Mouse (Mus musculus): ENCODE measurements around the gene Lrrn4cl.
"Not testable (repeated sequence)": the region's sequence is repeated elsewhere in the genome, so short reads cannot be mapped to it uniquely, and the experiment has no call there.

The Lrrn4cl gene

GRCm38 (mm10) chr19:8850402-8850901 lies at the start of gene Lrrn4cl:
Gene Lrrn4cl (plus strand): TSS chr19:8850768.
- DNase-seq = peak in 1 of 2 experiments; percentile 57

DNA sequence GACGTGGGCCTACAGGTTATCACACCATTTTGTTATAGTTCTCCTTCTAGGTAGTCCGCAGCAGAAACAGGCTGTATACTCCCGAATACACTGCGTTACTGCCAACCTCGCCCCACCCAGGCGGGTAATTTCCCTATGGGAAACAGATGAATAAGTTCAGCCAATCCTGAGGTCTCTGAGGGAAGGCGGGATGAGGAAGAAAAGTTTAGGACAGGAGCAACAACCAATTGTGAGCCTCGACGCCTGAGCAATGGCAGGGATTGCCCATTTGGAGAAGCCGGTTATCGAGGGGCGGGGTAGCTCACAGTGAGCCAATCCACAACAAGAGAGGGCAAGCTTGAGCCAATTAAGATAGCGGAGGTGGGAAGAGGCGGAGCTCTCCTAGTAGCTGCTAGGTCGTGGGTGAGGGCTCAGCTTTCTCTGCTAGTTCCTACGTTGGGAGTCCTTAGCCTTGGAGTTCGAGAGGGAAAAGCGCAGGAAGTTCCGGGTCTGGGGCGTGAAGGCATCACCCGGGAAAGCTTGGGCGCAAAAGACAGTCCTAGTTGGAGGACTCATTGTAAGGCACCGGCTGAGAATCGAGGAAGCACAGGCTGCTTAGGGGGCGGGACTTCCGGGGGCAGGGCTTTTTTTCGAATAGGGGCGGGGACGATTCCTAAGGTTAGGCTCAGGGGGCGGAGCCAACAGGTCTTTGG lies 48.3 kb upstream of the Lrrn4cl start, which contains the start of gene Zbtb3:
TSS of gene Zbtb3 (plus strand) at position 426 of the 692 bp plus-strand sequence.
- DNase-seq = peak; percentile 93

GRCm38 (mm10) chr19:8803204-8803780 lies 47.3 kb upstream of the Lrrn4cl start:
- DNase-seq = no peak

GRCm38 (mm10) chr19:8803879-8804660 lies 46.5 kb upstream of the Lrrn4cl start:
- no peak for DNase-seq

DNA sequence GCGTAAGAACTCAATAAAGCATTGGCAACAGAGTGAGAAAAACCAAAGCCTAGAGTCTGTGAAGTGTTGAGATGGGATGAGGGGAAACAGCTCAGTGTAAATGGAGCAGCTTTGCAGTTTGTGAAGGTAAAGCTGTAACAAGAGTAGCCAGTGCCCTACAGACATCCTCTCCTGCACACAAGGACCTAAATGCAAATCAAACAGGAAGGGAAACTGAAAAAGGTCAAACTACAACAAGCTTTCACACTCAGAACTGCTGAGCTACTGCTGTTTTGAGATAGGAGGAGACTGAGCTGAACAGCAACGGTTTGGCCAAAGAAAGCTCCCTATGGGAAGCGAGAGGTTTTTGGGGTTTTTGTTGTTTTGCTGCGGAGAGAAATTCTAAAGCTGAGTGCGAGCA lies 43.8 kb upstream of the Lrrn4cl start:
- no peak for DNase-seq

DNA sequence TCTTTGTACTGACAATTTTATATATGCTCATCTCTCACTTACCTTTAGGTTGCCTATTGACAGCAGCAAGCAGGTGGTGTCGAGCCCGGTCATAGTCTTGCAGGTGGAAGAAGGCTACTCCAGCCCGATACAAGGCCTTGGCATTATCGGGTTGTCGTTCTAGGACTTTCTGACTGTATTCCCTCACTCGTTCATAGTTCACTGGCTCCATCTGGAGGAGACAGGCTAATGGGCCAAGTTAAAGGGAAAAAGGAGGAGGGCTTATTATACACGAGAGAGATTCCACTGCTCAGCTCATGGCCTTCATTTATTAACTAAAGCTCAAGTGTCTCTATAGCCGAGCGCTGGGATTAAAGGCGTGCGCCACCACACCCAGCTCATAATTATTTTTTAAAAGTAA lies 34.8 kb upstream of the Lrrn4cl start:
- DNase-seq = peak; percentile 54 to 62

GRCm38 (mm10) chr19:8817001-8817400 lies 33.6 kb upstream of the Lrrn4cl start:
- no peak for DNase-seq

GRCm38 (mm10) chr19:8818301-8818798 lies 32.2 kb upstream of the Lrrn4cl start:
- DNase-seq = no peak

GRCm38 (mm10) chr19:8818801-8819595 lies 31.6 kb upstream of the Lrrn4cl start, which contains the start of gene Ttc9c:
Gene Ttc9c (minus strand): TSS chr19:8819333.
- DNase-seq = peak; percentile 95 to 97

DNA sequence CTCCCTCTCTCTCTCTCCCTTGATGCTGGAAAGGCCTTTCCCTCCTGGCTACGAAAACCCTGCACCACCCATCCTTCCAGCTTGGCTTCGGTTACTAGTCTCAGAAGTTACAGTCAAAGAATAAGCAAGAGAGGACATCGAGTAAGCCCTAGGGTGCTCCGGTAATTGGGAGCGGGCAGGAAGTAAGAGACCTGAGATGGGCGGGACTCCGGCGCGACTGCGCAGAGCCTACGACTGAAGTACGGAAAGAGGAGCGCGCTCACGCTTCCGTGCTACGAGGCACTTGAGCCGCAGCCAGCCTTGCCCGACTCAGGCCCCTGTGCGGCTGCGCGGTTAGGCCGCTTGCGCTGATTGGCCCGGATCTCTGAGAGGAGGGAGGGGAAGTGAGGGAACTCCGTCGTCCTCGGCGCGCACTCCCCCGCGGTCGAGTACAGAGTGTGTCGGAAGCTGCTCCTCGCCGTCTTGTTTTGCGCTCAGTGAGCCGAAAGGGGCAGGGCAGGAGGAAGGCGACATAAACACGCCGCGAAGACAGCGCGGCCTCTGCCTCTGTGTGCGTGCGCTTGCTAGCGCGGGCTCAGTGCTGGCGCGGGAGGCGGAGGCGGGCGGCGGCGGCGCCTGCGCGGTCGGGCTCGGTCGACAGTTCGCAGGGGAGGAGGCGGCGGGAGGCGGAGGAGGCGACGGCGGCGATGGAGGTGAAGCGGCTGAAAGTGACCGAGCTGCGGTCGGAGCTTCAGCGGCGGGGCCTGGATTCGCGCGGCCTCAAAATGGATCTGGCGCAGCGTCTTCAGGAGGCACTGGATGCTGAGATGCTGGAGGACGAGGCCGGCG lies 30.8 kb upstream of the Lrrn4cl start, which contains the start of gene Hnrnpul2:
TSS of gene Hnrnpul2 (plus strand) at position 415 of the 828 bp plus-strand sequence.
- DNase-seq = peak; percentile 99

DNA sequence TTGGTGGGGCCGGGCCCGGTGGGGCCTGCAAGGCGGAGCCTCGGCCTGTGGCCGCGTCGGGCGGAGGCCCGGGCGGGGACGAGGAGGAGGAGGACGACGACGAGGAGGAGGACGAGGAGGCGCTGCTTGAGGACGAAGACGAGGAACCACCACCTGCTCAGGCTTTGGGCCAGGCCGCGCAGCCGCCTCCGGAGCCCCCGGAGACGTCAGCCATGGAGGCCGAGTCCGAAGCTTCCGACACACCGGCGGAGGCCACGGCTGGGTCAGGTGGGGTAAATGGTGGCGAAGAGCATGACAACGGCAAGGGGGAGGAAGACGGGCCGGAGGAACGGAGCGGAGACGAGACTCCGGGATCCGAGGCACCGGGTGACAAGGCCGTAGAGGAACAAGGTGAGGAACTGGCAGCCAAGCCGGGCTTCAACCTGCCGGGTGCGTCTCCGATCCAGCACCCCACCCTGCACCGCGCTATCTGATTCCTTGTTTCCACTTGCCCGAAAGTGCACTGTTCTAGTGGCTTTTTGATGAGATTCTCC lies 30.1 kb upstream of the Lrrn4cl start:
- DNase-seq = no peak

DNA sequence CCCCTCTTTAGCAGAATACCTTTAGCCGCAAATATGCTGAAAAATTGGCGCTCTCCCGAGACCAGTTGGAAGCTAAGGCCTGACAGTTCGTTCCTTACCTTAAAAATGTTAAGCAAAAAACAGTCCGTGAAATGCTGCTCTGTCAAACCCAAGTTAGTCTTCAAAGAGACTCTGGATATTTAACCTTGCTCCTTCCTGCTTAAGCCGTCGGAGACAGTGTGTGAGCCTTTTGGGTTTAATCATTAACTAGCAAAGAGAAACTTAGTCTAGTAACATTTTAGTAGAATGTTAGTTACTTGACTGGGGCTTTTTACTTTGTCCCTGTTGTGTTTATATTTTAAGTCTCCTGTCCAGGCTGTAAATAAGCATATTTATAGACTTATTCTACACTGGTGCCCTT lies 29.4 kb upstream of the Lrrn4cl start:
- no peak for DNase-seq

DNA sequence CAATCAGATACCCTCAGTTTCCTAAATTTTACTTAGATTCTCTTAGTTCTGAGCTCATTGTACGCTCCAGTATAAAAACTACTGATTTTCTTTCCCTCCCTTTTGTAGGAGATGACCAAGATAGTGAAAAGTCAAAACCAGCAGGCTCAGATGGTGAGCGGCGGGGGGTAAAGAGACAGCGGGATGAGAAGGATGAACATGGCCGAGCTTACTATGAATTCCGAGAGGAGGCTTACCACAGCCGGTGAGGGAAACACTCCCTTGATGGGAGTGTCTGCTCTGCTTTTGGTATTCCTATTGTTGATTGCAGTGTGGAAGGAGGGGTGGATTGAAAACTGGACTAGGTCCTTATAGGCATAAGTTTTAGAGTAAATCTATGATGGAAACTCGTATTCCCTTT lies 27.9 kb upstream of the Lrrn4cl start:
- peak; percentile 79 for DNase-seq

GRCm38 (mm10) chr19:8829660-8830059 lies 20.9 kb upstream of the Lrrn4cl start, which contains the start of gene AC129217.1:
Gene AC129217.1 (plus strand): TSS chr19:8829773.
- DNase-seq = no peak

DNA sequence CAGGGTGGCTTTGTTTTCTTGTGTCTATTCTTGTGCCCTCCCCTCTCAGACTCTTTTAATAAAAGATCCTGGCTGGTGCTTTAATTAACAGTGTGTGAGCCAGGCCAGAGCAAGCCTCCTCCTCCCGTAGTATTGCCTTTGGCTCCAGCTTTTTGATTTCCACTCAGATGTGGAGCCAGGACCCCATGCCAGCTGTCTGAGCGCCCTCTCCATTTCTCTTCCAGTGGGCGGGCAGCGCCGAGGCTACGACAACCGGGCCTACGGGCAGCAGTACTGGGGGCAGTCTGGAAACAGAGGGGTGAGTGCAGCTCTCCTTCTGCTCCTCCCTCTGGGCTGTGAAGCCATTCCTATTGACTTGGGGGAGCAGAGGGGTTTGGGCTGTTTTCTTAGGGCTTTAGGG lies 19.9 kb upstream of the Lrrn4cl start:
- DNase-seq = peak in 1 of 2 experiments; percentile 47

DNA sequence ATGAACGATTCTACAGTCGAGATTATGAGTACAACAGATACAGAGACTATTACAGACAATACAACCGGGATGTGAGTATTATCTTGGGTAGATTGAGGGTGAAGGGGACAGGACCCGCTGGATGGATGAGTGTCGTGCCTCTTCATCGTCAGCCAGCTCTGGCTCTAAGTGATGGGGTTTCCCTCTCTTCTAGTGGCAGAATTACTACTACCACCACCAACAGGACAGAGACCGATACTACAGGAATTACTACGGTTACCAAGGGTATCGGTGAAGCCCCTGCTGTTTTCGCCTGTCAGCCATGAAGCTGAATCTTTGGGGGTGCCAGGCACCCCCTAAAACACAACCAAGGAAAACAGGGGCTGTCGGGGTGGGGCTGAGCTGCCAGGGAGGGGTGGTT lies 19.3 kb upstream of the Lrrn4cl start:
- DNase-seq = peak in 1 of 2 experiments; percentile 44

- DNase-seq = no peak
Observed at GRCm38 (mm10) chr19:8832971-8833370, 17.6 kb upstream of the Lrrn4cl start.

- not testable (repeated sequence) for DNase-seq
Observed at GRCm38 (mm10) chr19:8836327-8836726, 14.2 kb upstream of the Lrrn4cl start.

GRCm38 (mm10) chr19:8837251-8837791 lies 13.2 kb upstream of the Lrrn4cl start, which contains the start of gene Bscl2:
Gene Bscl2 (plus strand): TSS chr19:8837467.
- peak; percentile 89 to 90 for DNase-seq

- DNase-seq = peak; percentile 78 to 80
Observed at GRCm38 (mm10) chr19:8838041-8838730, 12.4 kb upstream of the Lrrn4cl start.

Measured in cerebellum, postnatal 14 days (tissue).